Mouse (Mus musculus): ENCODE results near the gene Ica1. TPM values are rescaled to one million over a fixed set of nuclear protein-coding genes. Genes with fewer than 3 reads are reported as not detected.

Ica1 gene
- polyA plus RNA-seq, 1 experiment from 2014 or later, result 23.3 TPM

GRCm38 (mm10) chr6:8632701-8633100, 145.6 kb downstream of the Ica1 start:
- Histone ChIP-seq H3K9me3 (0 out of 2 replicates have a peak, but pooled peaks cover 3% of the 10 kb centered on the region), H3K27ac (no peak overlapping the region), H3K9ac (no peak overlapping the region), H3K4me2 (replicated peaks) (no peak overlapping the region), H3K27me3 (no peaks in the 10 kb centered on the region), H3K4me3 (no peak overlapping the region), H3K36me3 (no peaks in the 10 kb centered on the region), H3K4me1 (no peaks in the 10 kb centered on the region)
- ATAC-seq (ENCODE audit: insufficient number of reproducible peaks, insufficient read depth, low FRiP score, low TSS enrichment), result no peak
- 93% methylated on average over 4 of the region's 4 CpGs for WGBS

- H3K4me1 ChIP-seq, result no peaks in the 10 kb centered on the region
- 0 out of 2 replicates have a peak, but pooled peaks cover 3% of the 10 kb centered on the region for H3K9me3 ChIP-seq
- H3K27ac ChIP-seq, result no peak overlapping the region
- H3K9ac ChIP-seq, result no peak overlapping the region
- no peaks in the 10 kb centered on the region for H3K36me3 ChIP-seq
- no peaks in the 10 kb centered on the region for H3K27me3 ChIP-seq
- no peak overlapping the region for H3K4me2 ChIP-seq (replicated peaks)
- no peak overlapping the region for H3K4me3 ChIP-seq
- WGBS, result 53% methylated on average over 5 of the region's 5 CpGs
- no peak for ATAC-seq (ENCODE audit: insufficient number of reproducible peaks, insufficient read depth, low FRiP score, low TSS enrichment)
These were observed 146.2 kb downstream of the Ica1 start for GRCm38 (mm10) chr6:8631986-8632632.

GRCm38 (mm10) chr6:8631362-8631761, 146.9 kb downstream of the Ica1 start:
- no peaks in the 10 kb centered on the region for H3K4me1 ChIP-seq
- no peak overlapping the region for H3K4me2 ChIP-seq (replicated peaks)
- H3K36me3 ChIP-seq, result no peaks in the 10 kb centered on the region
- H3K9me3 ChIP-seq, result 0 out of 2 replicates have a peak, but pooled peaks cover 3% of the 10 kb centered on the region
- no peak for ATAC-seq (ENCODE audit: insufficient number of reproducible peaks, insufficient read depth, low FRiP score, low TSS enrichment)
- H3K9ac ChIP-seq, result no peak overlapping the region
- H3K27ac ChIP-seq, result no peak overlapping the region
- WGBS, result 83% methylated on average over 8 of the region's 8 CpGs
- H3K27me3 ChIP-seq, result no peaks in the 10 kb centered on the region
- H3K4me3 ChIP-seq, result no peak overlapping the region

- Histone ChIP-seq H3K9ac (no peak overlapping the region), H3K27me3 (no peaks in the 10 kb centered on the region), H3K27ac (no peak overlapping the region), H3K4me2 (replicated peaks) (no peak overlapping the region), H3K36me3 (no peaks in the 10 kb centered on the region), H3K9me3 (0 out of 2 replicates have a peak, but pooled peaks cover 3% of the 10 kb centered on the region), H3K4me1 (no peaks in the 10 kb centered on the region), H3K4me3 (no peak overlapping the region)
- WGBS, result 85% methylated on average over 7 of the region's 7 CpGs
- ATAC-seq (ENCODE audit: insufficient number of reproducible peaks, insufficient read depth, low FRiP score, low TSS enrichment), result no peak
These were observed 147.8 kb downstream of the Ica1 start for GRCm38 (mm10) chr6:8630531-8630930.

- Histone ChIP-seq H3K27me3 (no peaks in the 10 kb centered on the region), H3K4me3 (no peak overlapping the region), H3K4me2 (replicated peaks) (no peak overlapping the region), H3K36me3 (no peaks in the 10 kb centered on the region), H3K27ac (no peak overlapping the region), H3K9me3 (0 out of 2 replicates have a peak, but pooled peaks cover 3% of the 10 kb centered on the region), H3K9ac (no peak overlapping the region), H3K4me1 (no peaks in the 10 kb centered on the region)
- ATAC-seq (ENCODE audit: insufficient number of reproducible peaks, insufficient read depth, low FRiP score, low TSS enrichment), result no peak
- 84% methylated on average over 7 of the region's 7 CpGs for WGBS
These were observed 149.5 kb downstream of the Ica1 start for GRCm38 (mm10) chr6:8628715-8629267.

- Histone ChIP-seq H3K9ac (no peak overlapping the region), H3K27ac (no peak overlapping the region), H3K36me3 (no peaks in the 10 kb centered on the region), H3K4me2 (replicated peaks) (no peak overlapping the region), H3K27me3 (no peaks in the 10 kb centered on the region), H3K9me3 (0 out of 2 replicates have a peak, but pooled peaks cover 3% of the 10 kb centered on the region), H3K4me1 (no peaks in the 10 kb centered on the region), H3K4me3 (no peak overlapping the region)
- 87% methylated on average over 8 of the region's 8 CpGs for WGBS
- ATAC-seq (ENCODE audit: insufficient number of reproducible peaks, insufficient read depth, low FRiP score, low TSS enrichment), result no peak
These were observed 150.1 kb downstream of the Ica1 start for GRCm38 (mm10) chr6:8628226-8628625.

GRCm38 (mm10) chr6:8623045-8623444, 155.2 kb downstream of the Ica1 start:
- Histone ChIP-seq H3K4me3 (no peak overlapping the region), H3K4me2 (replicated peaks) (no peak overlapping the region), H3K9ac (no peak overlapping the region), H3K9me3 (0 out of 2 replicates have a peak, but pooled peaks cover 1% of the 10 kb centered on the region), H3K27ac (no peak overlapping the region), H3K36me3 (no peaks in the 10 kb centered on the region), H3K4me1 (no peaks in the 10 kb centered on the region), H3K27me3 (no peaks in the 10 kb centered on the region)
- ATAC-seq (ENCODE audit: insufficient number of reproducible peaks, insufficient read depth, low FRiP score, low TSS enrichment), result no peak
- 78% methylated on average over 3 of the region's 3 CpGs for WGBS

- H3K4me3 ChIP-seq, result no peak overlapping the region
- H3K36me3 ChIP-seq, result no peaks in the 10 kb centered on the region
- no peak for ATAC-seq (ENCODE audit: insufficient number of reproducible peaks, insufficient read depth, low FRiP score, low TSS enrichment)
- no peak overlapping the region for H3K27ac ChIP-seq
- no peak overlapping the region for H3K4me2 ChIP-seq (replicated peaks)
- 79% methylated on average over 4 of the region's 4 CpGs for WGBS
- H3K4me1 ChIP-seq, result no peaks in the 10 kb centered on the region
- no peaks in the 10 kb centered on the region for H3K27me3 ChIP-seq
- no peaks in the 10 kb centered on the region for H3K9me3 ChIP-seq
- H3K9ac ChIP-seq, result no peak overlapping the region
These were observed 158.5 kb downstream of the Ica1 start for GRCm38 (mm10) chr6:8619582-8620350.

GRCm38 (mm10) chr6:8617369-8617768, 160.9 kb downstream of the Ica1 start:
- H3K4me2 ChIP-seq (replicated peaks), result no peak overlapping the region
- WGBS, result 73% methylated on average over 2 of the region's 2 CpGs
- no peak overlapping the region for H3K9ac ChIP-seq
- H3K4me1 ChIP-seq, result no peaks in the 10 kb centered on the region
- H3K4me3 ChIP-seq, result no peak overlapping the region
- no peaks in the 10 kb centered on the region for H3K9me3 ChIP-seq
- no peaks in the 10 kb centered on the region for H3K27me3 ChIP-seq
- no peak for ATAC-seq (ENCODE audit: insufficient number of reproducible peaks, insufficient read depth, low FRiP score, low TSS enrichment)
- H3K27ac ChIP-seq, result no peak overlapping the region
- no peaks in the 10 kb centered on the region for H3K36me3 ChIP-seq

- Histone ChIP-seq H3K4me1 (no peaks in the 10 kb centered on the region), H3K4me2 (replicated peaks) (no peak overlapping the region), H3K4me3 (no peak overlapping the region), H3K9me3 (no peaks in the 10 kb centered on the region), H3K27me3 (no peaks in the 10 kb centered on the region), H3K9ac (no peak overlapping the region), H3K27ac (no peak overlapping the region), H3K36me3 (no peaks in the 10 kb centered on the region)
- ATAC-seq (ENCODE audit: insufficient number of reproducible peaks, insufficient read depth, low FRiP score, low TSS enrichment), result no peak
- 88% methylated on average over 9 of the region's 9 CpGs for WGBS
These were observed 186.6 kb downstream of the Ica1 start for GRCm38 (mm10) chr6:8591665-8592064.

GRCm38 (mm10) chr6:8583892-8584291, 194.4 kb downstream of the Ica1 start:
- H3K4me3 ChIP-seq, result no peak overlapping the region
- no peaks in the 10 kb centered on the region for H3K9me3 ChIP-seq
- ATAC-seq (ENCODE audit: insufficient number of reproducible peaks, insufficient read depth, low FRiP score, low TSS enrichment), result no peak
- 89% methylated on average over 3 of the region's 3 CpGs for WGBS
- H3K9ac ChIP-seq, result no peak overlapping the region
- H3K4me1 ChIP-seq, result no peaks in the 10 kb centered on the region
- H3K27me3 ChIP-seq, result no peaks in the 10 kb centered on the region
- H3K4me2 ChIP-seq (replicated peaks), result no peak overlapping the region
- H3K36me3 ChIP-seq, result peaks cover 7% of the 10 kb centered on the region; the same call in 1 of the 2 replicates
- H3K27ac ChIP-seq, result no peak overlapping the region

GRCm38 (mm10) chr6:8582377-8582776, 195.9 kb downstream of the Ica1 start:
- peaks cover 7% of the 10 kb centered on the region; the same call in 1 of the 2 replicates for H3K36me3 ChIP-seq
- H3K4me2 ChIP-seq (replicated peaks), result no peak overlapping the region
- ATAC-seq (ENCODE audit: insufficient number of reproducible peaks, insufficient read depth, low FRiP score, low TSS enrichment), result no peak
- H3K27me3 ChIP-seq, result no peaks in the 10 kb centered on the region
- WGBS, result 93% methylated on average over 9 of the region's 9 CpGs
- H3K27ac ChIP-seq, result no peak overlapping the region
- H3K9me3 ChIP-seq, result no peaks in the 10 kb centered on the region
- no peak overlapping the region for H3K4me3 ChIP-seq
- no peak overlapping the region for H3K9ac ChIP-seq
- no peaks in the 10 kb centered on the region for H3K4me1 ChIP-seq

Data from embryonic facial prominence, embryonic 12.5 days (tissue).